Mouse (Mus musculus) heart, adult 2 months (tissue): ENCODE data around the gene Mindy4b-ps. TPM values are rescaled to one million over a fixed set of nuclear protein-coding genes. Genes with fewer than 3 reads are reported as not detected.
A peak's percentile ranks its signal among the peaks of the same experiment; 100 is the strongest.

Experiments
- DNase-seq, 2 experiments: peaks; one replicate each; pipeline ENCODE4 v3.0.0; 2021
- H3K27ac ChIP-seq: fragments of 200-600 bp; 2 replicates; pipeline ENCODE4 v1.8.1; 2022
- H3K27me3 ChIP-seq: fragments of 200-500 bp; 2 replicates; pipeline ENCODE4 v1.6.1; 2012; ENCODE audit warnings: mild to moderate bottlenecking, low read length, inconsistent platforms, mixed read lengths; ENCODE audit not compliant: control insufficient read depth, insufficient read depth
- H3K36me3 ChIP-seq: fragments of 200-500 bp; 2 replicates; pipeline ENCODE4 v1.6.1; 2012; ENCODE audit warnings: low read length, inconsistent platforms; ENCODE audit not compliant: control insufficient read depth, insufficient read depth
- H3K4me1 ChIP-seq: fragments of 200-500 bp; 2 replicates; pipeline ENCODE4 v1.6.1; 2011; ENCODE audit warnings: low read length; ENCODE audit not compliant: control insufficient read depth, insufficient read depth
- H3K4me3 ChIP-seq: fragments of 200-600 bp; 2 replicates; pipeline ENCODE4 v1.8.1; 2022
- H3K79me2 ChIP-seq: fragments of 200-500 bp; replicated peaks from 2 replicates; pipeline ENCODE4 v1.6.1; 2012; ENCODE audit warnings: mild to moderate bottlenecking, inconsistent platforms, low read length, moderate library complexity, mixed read lengths; ENCODE audit not compliant: control insufficient read depth, insufficient read depth
- H3K9ac ChIP-seq: fragments of 200-500 bp; 2 replicates; pipeline ENCODE4 v1.6.1; 2012; ENCODE audit warnings: low read depth, mild to moderate bottlenecking, control low read depth, inconsistent platforms, low read length, mixed read lengths
- CTCF ChIP-seq: fragments of 200-600 bp; IDR thresholded peaks from 2 replicates; pipeline ENCODE4 v1.8.1; 2022; ENCODE audit warnings: antibody characterized with exemption, mild to moderate bottlenecking, moderate library complexity
- EP300 ChIP-seq: fragments of 200-500 bp; IDR thresholded peaks from 2 replicates; pipeline ENCODE4 v1.6.1; 2011; ENCODE audit warnings: low read depth, low read length, control low read depth; ENCODE audit not compliant: insufficient read depth
- POLR2A ChIP-seq: fragments of 200-500 bp; IDR thresholded peaks from 2 replicates; pipeline ENCODE4 v1.6.1; 2011; ENCODE audit warnings: mild to moderate bottlenecking, low read depth, low read length, control low read depth; ENCODE audit not compliant: insufficient read depth
- WGBS: fragments of 180-500 bp; shearing (Covaris S2); methylation state at CpG from one replicate; pipeline ENCODE4 v1.1.7; 2018; 5-methylcytosine and 5-hydroxymethylcytosine counted together
- intact Hi-C: fragments of 180-260 bp; cut with DNase I; formaldehyde crosslinking; loops from one replicate; pipeline ENCODE4 v1.15.1; 2025
- polyA plus RNA-seq: library from polyadenylated mRNA; depleted of rRNA; stranded (reverse); fragments of >200 nt; gene quantifications from 2 replicates; pipeline ENCODE4 v1.2.3, GENCODE M21; 2012
- total RNA-seq, 2 experiments: library from RNA; stranded (reverse); gene quantifications; 2 replicates each; pipeline ENCODE4 v1.2.3; 2021

Gene Mindy4b-ps
- total and polyA plus RNA-seq, 3 experiments, result 0.20 to 0.31 (median 0.21) TPM

GRCm38 (mm10) chr3:58832888-58833287 is 10.8 kb upstream of the Mindy4b-ps start:
- no peak overlapping the region for H3K9ac ChIP-seq
- intact Hi-C loops, result no loop called here
- H3K27ac ChIP-seq, result no peak overlapping the region
- DNase-seq, result no peak
- H3K79me2 ChIP-seq, result no peaks in the 10 kb centered on the region
- TF ChIP-seq EP300 (no peak), CTCF (no peak), POLR2A (no peak)
- H3K4me1 ChIP-seq, result no peaks in the 10 kb centered on the region
- no peaks in the 10 kb centered on the region for H3K36me3 ChIP-seq
- 78% methylated on average over 2 of the region's 2 CpGs for WGBS
- H3K4me3 ChIP-seq, result no peak overlapping the region
- no peaks in the 10 kb centered on the region for H3K27me3 ChIP-seq

DNA sequence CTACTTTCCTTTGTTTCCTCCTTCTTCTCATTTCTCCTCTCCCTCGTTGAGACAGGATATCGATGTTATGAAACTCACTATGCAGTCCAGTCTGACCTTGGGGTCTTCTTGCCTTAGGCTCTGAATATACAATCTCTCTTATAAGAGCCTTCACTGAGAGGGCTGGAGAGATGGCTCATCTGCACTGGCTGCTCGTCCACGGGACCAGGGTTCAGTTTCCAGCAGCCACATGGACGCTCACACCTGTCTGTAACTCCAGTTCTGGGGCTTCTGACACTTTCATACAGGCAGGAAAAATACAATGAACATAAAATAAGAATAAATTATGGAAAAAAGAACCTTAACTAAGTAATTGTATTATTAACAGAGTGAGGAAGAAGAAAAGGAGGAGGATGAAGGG is 9.5 kb upstream of the Mindy4b-ps start:
- WGBS, result 77% methylated on average over 5 of the region's 5 CpGs
- DNase-seq, result no peak
- no peaks in the 10 kb centered on the region for H3K27me3 ChIP-seq
- H3K9ac ChIP-seq, result no peak overlapping the region
- no peaks in the 10 kb centered on the region for H3K4me1 ChIP-seq
- H3K4me3 ChIP-seq, result no peak overlapping the region
- no peaks in the 10 kb centered on the region for H3K79me2 ChIP-seq
- no peak overlapping the region for H3K27ac ChIP-seq
- H3K36me3 ChIP-seq, result no peaks in the 10 kb centered on the region
- intact Hi-C loops, result no loop called here
- TF ChIP-seq EP300 (no peak), CTCF (no peak), POLR2A (no peak)

DNA sequence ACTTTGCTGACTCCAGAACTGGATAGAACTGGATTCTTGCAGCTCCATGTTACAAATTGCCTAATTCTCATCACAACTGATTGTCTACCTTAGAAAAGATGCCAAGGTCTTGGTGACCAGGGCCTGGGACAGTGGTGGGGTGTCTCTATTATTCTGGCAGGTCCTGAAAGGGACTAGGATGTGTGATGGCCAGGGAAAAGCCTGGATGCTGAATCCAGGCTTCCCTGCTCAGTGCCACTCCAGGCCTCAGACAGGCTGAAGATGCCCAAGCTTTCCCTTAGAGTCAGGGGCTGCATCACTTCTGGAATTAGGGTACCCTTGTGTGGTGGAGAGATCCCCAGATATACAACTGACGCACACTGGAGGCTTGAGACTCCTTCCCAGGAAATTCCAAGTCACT is 7.8 kb upstream of the Mindy4b-ps start:
- H3K36me3 ChIP-seq, result no peaks in the 10 kb centered on the region
- no peak overlapping the region for H3K27ac ChIP-seq
- no peak overlapping the region for H3K9ac ChIP-seq
- WGBS, result 76% methylated on average over 1 of the region's 1 CpGs
- H3K4me3 ChIP-seq, result no peak overlapping the region
- TF ChIP-seq CTCF, result no peak
- no peak for TF ChIP-seq EP300
- no peak for TF ChIP-seq POLR2A
- intact Hi-C loops, result no loop called here
- no peaks in the 10 kb centered on the region for H3K4me1 ChIP-seq
- H3K79me2 ChIP-seq, result no peaks in the 10 kb centered on the region
- no peaks in the 10 kb centered on the region for H3K27me3 ChIP-seq
- no peak for DNase-seq

DNA sequence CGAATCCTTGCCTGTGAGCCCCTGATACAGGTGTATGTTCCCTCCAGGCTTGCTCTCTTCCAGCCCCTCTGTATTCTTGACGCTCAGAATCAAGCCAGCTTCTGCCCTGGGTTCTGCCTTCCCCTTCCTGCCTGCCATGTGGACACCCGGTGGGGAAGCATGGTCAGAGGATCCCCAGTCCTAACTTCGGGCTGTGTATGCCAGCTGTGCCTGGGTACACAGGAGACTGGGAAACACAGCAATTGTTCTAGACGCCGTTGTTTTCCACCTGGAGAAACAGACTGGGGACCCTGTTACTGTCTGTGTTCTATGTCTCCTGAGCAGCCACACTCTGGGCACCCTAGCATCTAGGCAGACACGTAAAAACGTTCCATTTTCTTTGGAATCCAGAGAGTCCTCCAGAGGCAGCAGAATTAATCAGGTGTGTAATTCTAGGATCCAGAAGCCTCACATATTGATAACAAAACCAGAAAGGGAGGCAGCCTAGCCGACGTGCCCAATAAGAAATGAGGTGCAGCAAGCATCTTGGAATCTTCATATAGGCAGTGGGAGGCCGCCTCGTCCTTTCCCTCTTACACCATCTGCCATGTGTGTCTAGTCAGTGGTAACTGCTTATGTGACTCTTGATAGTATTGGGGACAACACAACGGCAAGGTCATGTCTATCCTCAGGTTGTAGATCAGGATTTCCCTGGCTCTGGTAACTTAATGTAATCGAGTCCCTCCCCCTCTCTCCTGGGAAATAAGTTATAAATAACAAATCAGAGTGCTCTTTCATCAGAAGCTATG is 6.4 kb upstream of the Mindy4b-ps start:
- WGBS, result 76% methylated on average over 14 of the region's 14 CpGs

GRCm38 (mm10) chr3:58826266-58826665 is 4.2 kb upstream of the Mindy4b-ps start:
- Histone ChIP-seq H3K36me3 (no peaks in the 10 kb centered on the region), H3K79me2 (no peaks in the 10 kb centered on the region), H3K27ac (no peak overlapping the region), H3K4me1 (no peaks in the 10 kb centered on the region), H3K4me3 (no peak overlapping the region), H3K9ac (no peak overlapping the region), H3K27me3 (no peaks in the 10 kb centered on the region)
- no peak for DNase-seq
- WGBS, result 58% methylated on average over 4 of the region's 4 CpGs
- intact Hi-C loops, result no loop called here
- no peak for TF ChIP-seq CTCF
- TF ChIP-seq EP300, result no peak
- no peak for TF ChIP-seq POLR2A

More for the DNA sequence above, 6.4 kb upstream of the Mindy4b-ps start:
- no peaks in the 10 kb centered on the region for H3K36me3 ChIP-seq
- no peaks in the 10 kb centered on the region for H3K4me1 ChIP-seq
- intact Hi-C loops, result no loop called here
- H3K4me3 ChIP-seq, result no peak overlapping the region
- H3K9ac ChIP-seq, result no peak overlapping the region
- TF ChIP-seq EP300 (no peak), CTCF (no peak), POLR2A (no peak)
- H3K27me3 ChIP-seq, result no peaks in the 10 kb centered on the region
- DNase-seq, result no peak
- no peaks in the 10 kb centered on the region for H3K79me2 ChIP-seq
- H3K27ac ChIP-seq, result no peak overlapping the region

- no peaks in the 10 kb centered on the region for H3K27me3 ChIP-seq
- DNase-seq, result peak in 1 of 2 experiments; percentile 34
- H3K79me2 ChIP-seq, result no peaks in the 10 kb centered on the region
- H3K9ac ChIP-seq, result no peak overlapping the region
- WGBS, result 28% methylated on average over 6 of the region's 6 CpGs
- no peaks in the 10 kb centered on the region for H3K4me1 ChIP-seq
- no peak overlapping the region for H3K4me3 ChIP-seq
- intact Hi-C loops, result no loop called here
- TF ChIP-seq CTCF (no peak), EP300 (no peak), POLR2A (no peak)
- H3K27ac ChIP-seq, result no peak overlapping the region
- H3K36me3 ChIP-seq, result no peaks in the 10 kb centered on the region
Observed at GRCm38 (mm10) chr3:58817337-58817736, 4.8 kb downstream of the Mindy4b-ps start.
